Mouse (Mus musculus) heart, adult 2 months (tissue): ENCODE results near the gene Bri3bp. TPM values are rescaled to one million over a fixed set of nuclear protein-coding genes. Genes with fewer than 3 reads are reported as not detected.
"Not testable (repeated sequence)": the region's sequence is repeated elsewhere in the genome, so short reads cannot be mapped to it uniquely, and the experiment has no call there.

Experiments
- DNase-seq, 2 experiments: peaks; one replicate each; pipeline ENCODE4 v3.0.0; 2021
- H3K27ac ChIP-seq: fragments of 200-600 bp; 2 replicates; pipeline ENCODE4 v1.8.1; 2022
- H3K27me3 ChIP-seq: fragments of 200-500 bp; 2 replicates; pipeline ENCODE4 v1.6.1; 2012; ENCODE audit warnings: mild to moderate bottlenecking, low read length, inconsistent platforms, mixed read lengths; ENCODE audit not compliant: control insufficient read depth, insufficient read depth
- H3K36me3 ChIP-seq: fragments of 200-500 bp; 2 replicates; pipeline ENCODE4 v1.6.1; 2012; ENCODE audit warnings: low read length, inconsistent platforms; ENCODE audit not compliant: control insufficient read depth, insufficient read depth
- H3K4me1 ChIP-seq: fragments of 200-500 bp; 2 replicates; pipeline ENCODE4 v1.6.1; 2011; ENCODE audit warnings: low read length; ENCODE audit not compliant: control insufficient read depth, insufficient read depth
- H3K4me3 ChIP-seq: fragments of 200-600 bp; 2 replicates; pipeline ENCODE4 v1.8.1; 2022
- H3K79me2 ChIP-seq: fragments of 200-500 bp; replicated peaks from 2 replicates; pipeline ENCODE4 v1.6.1; 2012; ENCODE audit warnings: mild to moderate bottlenecking, inconsistent platforms, low read length, moderate library complexity, mixed read lengths; ENCODE audit not compliant: control insufficient read depth, insufficient read depth
- H3K9ac ChIP-seq: fragments of 200-500 bp; 2 replicates; pipeline ENCODE4 v1.6.1; 2012; ENCODE audit warnings: low read depth, mild to moderate bottlenecking, control low read depth, inconsistent platforms, low read length, mixed read lengths
- CTCF ChIP-seq: fragments of 200-600 bp; IDR thresholded peaks from 2 replicates; pipeline ENCODE4 v1.8.1; 2022; ENCODE audit warnings: antibody characterized with exemption, mild to moderate bottlenecking, moderate library complexity
- EP300 ChIP-seq: fragments of 200-500 bp; IDR thresholded peaks from 2 replicates; pipeline ENCODE4 v1.6.1; 2011; ENCODE audit warnings: low read depth, low read length, control low read depth; ENCODE audit not compliant: insufficient read depth
- POLR2A ChIP-seq: fragments of 200-500 bp; IDR thresholded peaks from 2 replicates; pipeline ENCODE4 v1.6.1; 2011; ENCODE audit warnings: mild to moderate bottlenecking, low read depth, low read length, control low read depth; ENCODE audit not compliant: insufficient read depth
- WGBS: fragments of 180-500 bp; shearing (Covaris S2); methylation state at CpG from one replicate; pipeline ENCODE4 v1.1.7; 2018; 5-methylcytosine and 5-hydroxymethylcytosine counted together
- intact Hi-C: fragments of 180-260 bp; cut with DNase I; formaldehyde crosslinking; loops from one replicate; pipeline ENCODE4 v1.15.1; 2025
- polyA plus RNA-seq: library from polyadenylated mRNA; depleted of rRNA; stranded (reverse); fragments of >200 nt; gene quantifications from 2 replicates; pipeline ENCODE4 v1.2.3, GENCODE M21; 2012
- total RNA-seq, 2 experiments: library from RNA; stranded (reverse); gene quantifications; 2 replicates each; pipeline ENCODE4 v1.2.3; 2021

Bri3bp gene
- total and polyA plus RNA-seq, 3 experiments, result 31.4 to 52.4 (median 52.2) TPM

DNA sequence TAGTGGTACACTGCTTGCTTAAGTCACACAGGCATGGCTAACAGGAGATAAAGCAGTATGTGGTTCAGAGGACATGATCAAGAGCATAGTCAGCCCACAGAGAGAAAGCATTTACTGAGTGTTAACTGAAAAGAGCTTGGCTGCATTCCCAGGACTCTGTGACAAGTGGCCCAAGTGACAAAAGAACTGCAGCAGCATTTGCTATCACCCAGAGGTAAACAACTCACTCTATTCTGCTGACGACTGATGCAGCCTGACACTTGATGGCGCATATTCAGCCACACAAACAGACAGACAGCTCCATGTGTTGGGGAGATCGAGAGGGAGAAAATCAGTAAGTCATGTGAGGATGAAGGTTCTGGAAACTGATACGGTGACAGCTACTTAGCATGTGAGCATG lies 27.6 kb upstream of the Bri3bp start:
- Histone ChIP-seq H3K4me3 (no peak overlapping the region), H3K27ac (peak overlapping the region; percentile 54), H3K4me1 (no peaks in the 10 kb centered on the region), H3K79me2 (no peaks in the 10 kb centered on the region), H3K9ac (no peak overlapping the region), H3K36me3 (no peaks in the 10 kb centered on the region), H3K27me3 (no peaks in the 10 kb centered on the region)
- TF ChIP-seq EP300 (0 out of 2 replicates have a peak, but pooled peaks have one; percentile 16), CTCF (0 out of 2 replicates have a peak, but pooled peaks have one; percentile 2), POLR2A (no peak)
- intact Hi-C loops, result loop anchor here (5.0 kb wide), 1 partner anchor 49 kb away; no protein-coding TSS in a partner anchor
- DNase-seq, result no peak
- WGBS, result 49% methylated on average over 4 of the region's 4 CpGs

DNA sequence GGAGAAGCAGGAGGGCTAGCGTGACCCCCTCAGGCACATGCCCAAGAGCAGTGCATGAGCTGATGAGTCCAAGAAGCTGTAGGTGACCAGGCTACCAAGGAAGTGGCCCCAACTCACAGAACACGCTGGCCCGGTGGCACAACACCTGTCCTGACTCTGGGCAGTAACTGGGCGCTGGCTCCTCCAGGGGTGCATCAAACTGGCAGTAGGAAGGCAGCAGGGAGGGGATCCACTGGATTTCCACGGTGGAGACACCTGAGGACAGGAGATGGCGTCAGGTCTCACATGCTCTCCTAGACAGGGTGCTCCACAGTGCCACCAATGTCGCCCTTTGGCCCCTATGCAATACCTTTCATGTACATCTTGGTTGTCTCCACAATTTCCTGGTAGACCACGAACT lies 25.2 kb upstream of the Bri3bp start:
- Histone ChIP-seq H3K4me3 (no peak overlapping the region), H3K27me3 (no peaks in the 10 kb centered on the region), H3K36me3 (no peaks in the 10 kb centered on the region), H3K9ac (no peak overlapping the region), H3K4me1 (no peaks in the 10 kb centered on the region), H3K27ac (no peak overlapping the region), H3K79me2 (no peaks in the 10 kb centered on the region)
- TF ChIP-seq POLR2A (no peak), CTCF (no peak), EP300 (no peak)
- DNase-seq, result no peak
- 96% methylated on average over 8 of the region's 8 CpGs for WGBS
- intact Hi-C loops, result no loop called here

DNA sequence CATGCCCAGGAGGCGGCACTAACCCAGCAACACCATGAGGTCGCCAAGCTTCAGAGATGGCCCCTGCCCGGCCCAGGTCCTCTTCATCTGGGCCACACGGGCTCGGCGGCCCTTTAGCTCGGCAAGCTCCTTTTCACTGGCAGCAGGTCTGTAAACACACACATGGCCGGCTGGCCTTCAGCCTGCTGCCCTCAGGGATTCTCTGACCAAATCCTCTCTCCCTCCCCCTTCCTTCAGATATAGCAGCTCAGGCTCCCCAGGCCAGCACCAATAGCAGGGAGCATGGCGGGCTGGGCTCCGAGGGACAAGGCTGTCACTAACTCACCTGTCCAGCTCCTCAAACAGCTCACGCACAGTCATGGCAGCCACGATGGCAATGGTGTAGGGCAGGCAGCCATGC lies 22.7 kb upstream of the Bri3bp start:
- DNase-seq, result no peak
- Histone ChIP-seq H3K36me3 (no peaks in the 10 kb centered on the region), H3K4me1 (no peaks in the 10 kb centered on the region), H3K27me3 (no peaks in the 10 kb centered on the region), H3K4me3 (no peak overlapping the region), H3K27ac (no peak overlapping the region), H3K9ac (no peak overlapping the region), H3K79me2 (no peaks in the 10 kb centered on the region)
- TF ChIP-seq CTCF, result no peak
- no peak for TF ChIP-seq POLR2A
- TF ChIP-seq EP300, result no peak
- WGBS, result 91% methylated on average over 12 of the region's 12 CpGs
- intact Hi-C loops, result no loop called here

DNA sequence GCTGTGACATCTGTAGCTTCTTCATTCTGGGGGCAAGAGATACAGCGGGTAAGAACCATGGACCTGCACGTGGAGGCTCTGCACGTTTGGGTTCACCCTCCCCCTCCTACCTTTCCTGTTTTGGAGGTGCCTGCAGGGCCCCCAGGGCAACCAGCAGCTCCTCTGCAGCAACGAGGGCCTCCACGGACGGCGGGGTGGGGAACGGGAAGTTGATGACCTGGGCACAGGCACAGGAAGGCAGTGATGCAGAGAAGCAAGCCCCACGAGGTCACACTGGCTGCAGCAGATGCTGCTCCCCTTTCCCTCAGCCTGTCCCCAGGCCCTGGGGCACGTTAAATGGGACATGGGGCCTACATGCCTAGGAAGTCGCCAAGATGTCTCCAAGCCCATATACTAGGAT lies 22.2 kb upstream of the Bri3bp start:
- TF ChIP-seq POLR2A (no peak), EP300 (no peak), CTCF (no peak)
- DNase-seq, result no peak
- intact Hi-C loops, result no loop called here
- H3K27ac ChIP-seq, result no peak overlapping the region
- no peak overlapping the region for H3K9ac ChIP-seq
- no peaks in the 10 kb centered on the region for H3K79me2 ChIP-seq
- no peaks in the 10 kb centered on the region for H3K4me1 ChIP-seq
- H3K4me3 ChIP-seq, result no peak overlapping the region
- H3K36me3 ChIP-seq, result no peaks in the 10 kb centered on the region
- WGBS, result 73% methylated on average over 11 of the region's 11 CpGs
- no peaks in the 10 kb centered on the region for H3K27me3 ChIP-seq

DNA sequence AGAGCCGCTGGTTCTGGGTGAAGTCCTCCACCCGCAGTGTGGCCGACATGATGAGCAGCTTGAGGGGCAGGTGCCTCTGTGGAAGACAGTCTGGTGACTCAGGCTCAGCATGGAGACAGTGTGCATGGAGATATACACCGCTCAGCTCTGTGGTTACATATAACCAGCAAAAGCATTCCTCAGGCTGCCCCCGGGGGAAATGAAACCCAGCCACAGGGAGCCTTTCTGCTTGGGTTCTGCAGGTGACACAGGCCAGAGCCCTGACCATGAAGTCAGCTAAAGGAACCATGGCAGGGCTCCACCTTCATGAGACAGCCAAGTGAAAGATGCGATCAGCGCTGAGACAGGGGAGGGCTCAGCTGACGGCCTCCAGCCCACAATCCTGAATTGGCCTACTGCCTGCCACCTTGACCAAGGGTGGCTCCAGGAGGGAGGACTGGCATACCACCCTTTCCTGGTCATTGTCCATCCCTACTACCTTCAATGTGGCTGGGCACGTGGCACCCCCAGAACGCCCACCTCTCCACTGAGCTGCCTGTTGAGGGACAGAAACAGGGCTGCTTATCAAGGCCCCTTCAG lies 15.6 kb upstream of the Bri3bp start:
- Histone ChIP-seq H3K79me2 (no peaks in the 10 kb centered on the region), H3K4me3 (no peak overlapping the region), H3K27ac (peak overlapping the region; percentile 54), H3K9ac (no peak overlapping the region), H3K27me3 (no peaks in the 10 kb centered on the region), H3K36me3 (no peaks in the 10 kb centered on the region), H3K4me1 (no peaks in the 10 kb centered on the region)
- no peak for TF ChIP-seq POLR2A
- TF ChIP-seq EP300, result no peak
- TF ChIP-seq CTCF, result no peak
- intact Hi-C loops, result no loop called here
- WGBS, result 80% methylated on average over 10 of the region's 10 CpGs
- DNase-seq, result peak in 1 of 2 experiments; percentile 31

DNA sequence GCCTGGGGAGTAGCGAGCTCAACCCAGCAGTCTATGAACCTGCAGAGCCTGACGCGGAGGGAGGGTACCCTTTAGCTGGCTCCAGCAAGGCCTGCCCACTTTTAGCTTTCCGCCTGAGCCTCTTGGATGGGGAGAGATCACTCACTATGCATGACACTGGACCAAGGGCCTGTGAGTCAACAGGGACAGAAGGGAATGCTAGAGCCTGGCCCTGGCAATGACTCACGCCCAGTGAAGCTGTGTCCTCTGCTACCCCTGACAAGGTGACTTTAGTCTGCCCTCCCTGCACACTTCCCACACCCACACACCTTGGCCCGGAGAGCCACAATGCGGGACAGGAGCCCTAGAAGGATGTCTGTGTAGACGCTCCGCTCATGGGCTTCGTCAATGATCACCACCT lies 15.0 kb upstream of the Bri3bp start:
- DNase-seq, result no peak
- no peak overlapping the region for H3K4me3 ChIP-seq
- H3K79me2 ChIP-seq, result no peaks in the 10 kb centered on the region
- intact Hi-C loops, result no loop called here
- TF ChIP-seq POLR2A, result no peak
- TF ChIP-seq CTCF, result no peak
- TF ChIP-seq EP300, result no peak
- peak overlapping the region; percentile 54 for H3K27ac ChIP-seq
- H3K27me3 ChIP-seq, result no peaks in the 10 kb centered on the region
- H3K4me1 ChIP-seq, result no peaks in the 10 kb centered on the region
- no peaks in the 10 kb centered on the region for H3K36me3 ChIP-seq
- H3K9ac ChIP-seq, result no peak overlapping the region
- 76% methylated on average over 10 of the region's 10 CpGs for WGBS

DNA sequence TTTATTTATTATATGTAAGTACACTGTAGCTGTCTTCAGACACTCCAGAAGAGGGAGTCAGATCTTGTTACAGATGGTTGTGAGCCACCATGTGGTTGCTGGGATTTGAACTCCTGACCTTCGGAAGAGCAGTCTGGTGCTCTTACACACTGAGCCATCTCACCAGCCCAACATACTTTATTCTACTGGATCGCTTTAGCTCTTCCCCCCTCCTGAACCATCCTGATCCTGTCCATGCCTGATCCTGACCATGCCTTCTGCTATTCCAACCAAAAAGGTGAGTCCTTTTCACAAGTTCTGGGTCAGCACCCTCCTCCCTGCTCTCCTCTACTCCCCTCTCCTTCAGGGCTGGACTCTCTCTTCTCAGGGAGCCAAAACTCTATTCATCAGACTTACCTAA lies 9.0 kb upstream of the Bri3bp start:
- H3K4me1 ChIP-seq, H3K36me3 ChIP-seq, H3K27ac ChIP-seq, H3K27me3 ChIP-seq, DNase-seq, H3K79me2 ChIP-seq, H3K4me3 ChIP-seq, H3K9ac ChIP-seq: not testable (repeated sequence)
- intact Hi-C loops, result loop anchor here (5.0 kb wide), 1 partner anchor 45 kb away; the partner anchor contains the start of gene Aacs
- 93% methylated on average over 2 of the region's 2 CpGs for WGBS
